Mouse (Mus musculus) B cell, adult 2 months (primary cell): ENCODE data around the gene Cltc.

Source experiments
- DNase-seq, 2 experiments: peaks; one replicate each; pipeline ENCODE4 v3.0.0; 2022

The Cltc gene

GRCm38 (mm10) chr11:86737301-86738000, 19.9 kb downstream of the Cltc start:
- peak; percentile 43 to 48 for DNase-seq

DNA sequence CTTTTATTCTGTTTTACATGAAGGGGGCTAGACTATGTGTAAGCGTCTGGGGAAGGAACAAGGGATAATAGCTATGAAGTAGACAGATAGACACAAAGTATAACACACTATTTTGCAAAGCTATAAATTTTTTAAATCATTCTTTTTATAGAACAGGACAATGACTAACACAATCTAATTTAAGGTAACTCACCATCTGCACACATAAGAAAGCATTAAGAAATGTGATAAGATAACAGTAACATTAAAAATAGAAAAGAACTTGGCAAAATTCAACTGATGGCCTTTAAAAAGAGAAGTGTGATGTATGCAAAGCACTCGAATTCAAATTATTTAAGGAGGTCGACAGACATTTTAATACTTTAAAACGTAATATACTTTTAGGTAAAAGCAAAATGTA, 22.4 kb downstream of the Cltc start:
- no peak for DNase-seq

DNA sequence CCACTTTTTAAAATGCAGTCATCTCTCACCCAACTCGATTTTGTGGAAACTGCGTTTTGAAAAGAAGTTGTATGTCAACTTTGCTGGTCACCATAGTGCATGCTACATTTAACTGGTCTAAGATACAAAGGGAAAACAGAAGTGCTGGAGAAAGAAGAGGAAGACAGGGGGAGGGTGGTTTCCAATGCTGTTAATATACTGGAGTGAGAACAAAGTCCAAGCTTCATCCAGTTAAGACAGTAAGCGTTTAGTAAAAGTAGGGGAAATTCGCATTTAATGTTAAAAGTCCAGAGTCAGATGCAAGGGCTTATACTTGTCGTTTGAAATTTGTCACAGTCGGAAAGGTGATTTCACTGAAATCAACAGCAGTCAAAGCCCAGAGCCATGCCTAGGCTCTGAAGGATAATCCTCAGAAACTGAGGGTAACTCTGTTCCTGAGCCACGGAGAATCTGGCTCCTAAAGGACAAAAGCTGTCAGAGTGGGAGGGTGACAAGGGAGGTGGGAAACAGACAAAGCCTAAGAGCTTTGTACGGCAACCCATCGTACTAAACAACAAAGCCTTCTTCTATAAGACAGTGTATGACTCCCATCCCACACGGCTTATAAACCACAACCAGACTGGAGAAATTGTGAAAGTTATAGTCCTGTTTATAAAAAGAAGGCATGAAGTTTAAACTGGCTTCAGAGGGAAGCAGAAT, 23.0 kb downstream of the Cltc start:
- DNase-seq, result no peak

GRCm38 (mm10) chr11:86731443-86731842, 25.9 kb downstream of the Cltc start:
- DNase-seq, result no peak

GRCm38 (mm10) chr11:86725607-86726006, 31.8 kb downstream of the Cltc start:
- no peak for DNase-seq

DNA sequence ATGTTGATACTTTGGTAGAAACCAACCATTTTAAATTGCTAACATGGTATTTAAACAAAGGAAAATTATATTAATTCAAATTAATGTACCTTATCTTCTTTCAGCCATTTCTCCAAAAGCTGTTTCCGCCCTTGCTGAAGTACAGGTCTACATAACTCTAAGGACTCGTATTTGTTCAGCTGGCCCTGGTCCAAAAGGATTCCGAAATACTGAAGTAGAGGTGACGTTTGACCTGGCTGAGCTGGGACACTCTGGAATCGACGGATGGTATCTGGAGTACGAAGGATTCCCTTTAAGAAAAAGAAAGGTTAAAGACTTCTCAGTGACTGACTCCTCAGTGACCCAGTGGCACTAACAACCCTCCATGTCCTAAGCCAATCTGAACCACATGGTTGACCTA, 32.4 kb downstream of the Cltc start:
- no peak for DNase-seq

DNA sequence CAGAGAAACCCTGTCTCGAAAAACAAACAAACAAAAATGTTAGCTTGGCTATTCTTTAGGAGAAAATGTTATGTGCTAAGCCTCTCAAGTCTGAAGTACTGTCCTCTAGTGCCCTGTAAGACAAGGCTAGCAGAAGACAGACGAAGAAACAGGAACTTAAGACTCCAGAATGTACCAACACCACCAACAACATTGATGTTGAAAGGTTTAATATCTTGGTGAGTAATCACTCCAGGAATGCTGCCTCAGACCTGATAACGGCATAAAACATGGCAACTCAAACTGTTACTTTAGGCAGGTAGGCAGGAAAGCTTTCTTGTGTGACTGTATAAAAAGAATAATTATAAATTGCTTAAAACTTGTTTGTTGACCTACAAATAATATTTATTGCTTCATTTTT, 33.4 kb downstream of the Cltc start:
- DNase-seq, result no peak

DNA sequence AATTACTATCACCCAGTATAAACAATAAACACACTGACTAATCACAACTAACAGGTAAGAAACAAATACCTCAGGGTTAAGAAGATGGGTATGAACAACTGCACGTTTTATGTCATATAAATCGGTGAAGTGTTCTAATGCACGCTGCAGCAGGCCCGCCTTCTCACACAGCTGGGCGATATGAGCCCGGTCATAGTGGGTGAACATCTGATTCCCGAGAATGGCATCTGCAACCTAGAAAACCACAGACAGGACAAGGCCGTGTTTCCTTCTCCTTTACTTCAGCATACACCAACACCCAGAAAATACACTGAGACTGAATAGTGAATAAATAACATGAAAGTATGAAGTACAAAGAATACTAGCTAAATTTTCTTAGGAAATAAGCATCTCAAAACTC, 38.0 kb downstream of the Cltc start:
- DNase-seq, result peak; percentile 32 to 34

DNA sequence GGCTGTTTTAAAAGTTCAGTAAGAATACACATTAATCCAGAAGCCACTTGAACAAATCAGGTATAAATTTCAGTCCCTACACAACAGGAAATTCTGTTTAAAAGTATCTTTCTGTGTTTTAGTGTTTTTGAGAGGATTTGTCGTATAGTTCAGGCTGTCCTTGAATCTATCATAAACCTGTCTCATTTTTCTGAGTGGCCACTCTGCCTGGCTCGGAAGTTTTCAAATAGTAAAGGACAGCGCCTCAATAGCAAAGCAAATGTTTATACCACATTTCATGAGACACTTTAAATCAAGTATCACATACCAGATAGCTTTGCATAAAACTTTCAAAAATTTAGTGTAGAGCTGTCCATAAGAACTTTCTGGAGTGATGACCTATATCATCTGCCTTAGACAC, 39.0 kb downstream of the Cltc start:
- no peak for DNase-seq

DNA sequence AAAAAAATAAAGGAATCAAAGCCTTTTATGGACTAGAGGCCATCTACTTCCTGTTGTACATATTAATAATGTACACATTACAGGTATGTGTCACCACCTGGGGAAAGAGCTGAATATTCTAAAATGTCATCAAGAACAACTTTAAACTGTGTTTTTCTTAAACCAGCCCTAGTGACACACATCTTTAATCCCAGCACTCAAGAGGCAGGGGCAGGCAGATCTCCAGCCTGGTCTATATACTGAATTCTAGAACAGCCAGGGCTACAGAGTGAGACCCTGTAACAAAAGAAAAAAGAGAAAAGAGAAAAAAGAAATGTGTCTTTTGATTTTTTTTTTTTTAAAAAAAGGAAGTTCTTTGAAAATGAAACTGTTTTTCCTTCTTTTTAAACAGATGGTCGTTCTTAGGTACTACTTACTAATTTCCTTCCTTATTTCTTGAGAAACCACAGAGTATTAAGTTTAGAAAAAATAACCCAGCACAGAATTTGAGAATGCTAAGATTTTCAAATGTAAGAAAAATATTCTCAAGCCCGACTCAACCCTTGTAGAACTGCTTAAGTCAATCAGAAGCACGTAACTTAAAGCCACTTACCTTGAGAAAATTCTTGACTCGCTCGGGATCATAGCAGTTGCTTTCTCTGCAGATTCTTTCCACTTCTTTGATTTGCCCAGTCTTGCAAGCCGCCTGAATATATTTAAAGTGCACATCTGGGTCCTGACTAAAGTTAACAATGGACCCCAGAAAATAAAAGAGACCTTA, 39.9 kb downstream of the Cltc start:
- DNase-seq, result peak; percentile 49 to 57

DNA sequence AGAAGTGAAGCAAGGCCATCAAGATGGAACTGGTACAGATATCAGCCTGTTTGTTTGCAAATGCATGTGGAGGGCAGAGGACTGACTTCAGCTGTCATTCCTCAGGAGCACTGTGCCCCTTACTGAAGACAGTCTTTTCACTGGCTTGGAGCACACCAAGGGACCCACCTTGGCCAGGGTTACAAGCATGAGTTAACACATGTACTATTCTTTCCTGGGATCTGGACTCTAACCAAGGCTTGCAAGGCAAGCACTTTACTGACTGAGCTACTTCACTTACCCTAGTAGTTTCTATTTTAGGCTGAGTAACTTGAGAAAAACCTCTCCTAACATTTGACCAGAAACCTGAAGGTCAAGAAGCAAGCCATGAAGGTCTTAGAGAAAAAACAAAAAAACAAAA, 42.8 kb downstream of the Cltc start:
- DNase-seq, result no peak

DNA sequence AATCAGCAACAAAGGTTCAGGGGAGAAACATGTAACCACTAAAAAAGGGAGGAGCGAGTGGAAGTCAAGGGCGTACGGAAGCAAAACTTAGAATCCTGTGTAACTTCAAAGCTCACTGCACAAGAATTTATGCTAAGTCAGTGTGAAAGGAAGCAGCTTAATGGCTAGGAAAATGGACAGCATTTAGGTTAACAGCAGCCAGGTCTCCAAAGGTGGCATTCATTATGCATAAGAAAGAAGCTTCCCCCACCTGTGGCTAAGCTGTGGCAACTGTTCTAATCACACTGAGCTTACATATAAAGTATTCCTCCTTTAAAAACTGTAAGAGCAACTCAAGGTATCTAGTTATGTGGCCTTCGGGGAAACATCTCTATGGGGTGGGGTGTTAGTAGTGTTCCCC, 56.2 kb downstream of the Cltc start:
- DNase-seq, result no peak

DNA sequence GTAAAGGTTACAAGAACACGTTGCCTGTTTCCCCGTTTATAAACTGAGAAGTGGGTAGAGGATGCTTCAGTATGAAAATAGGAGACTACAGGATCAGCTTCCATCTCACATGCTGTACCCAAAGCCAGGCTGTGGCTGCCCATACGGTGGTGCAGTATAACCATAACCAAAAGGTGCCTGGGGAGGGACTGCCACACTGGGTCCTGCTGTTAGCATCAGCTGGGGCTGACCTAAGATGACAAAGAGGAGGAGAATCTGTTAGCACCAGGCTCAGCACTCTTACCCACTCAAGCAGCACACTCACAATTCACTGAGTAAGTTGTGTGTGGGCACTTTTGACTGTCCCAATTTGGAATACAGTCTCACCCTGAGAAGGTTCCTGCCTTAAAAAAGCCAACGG, 61.9 kb downstream of the Cltc start:
- no peak for DNase-seq

DNA sequence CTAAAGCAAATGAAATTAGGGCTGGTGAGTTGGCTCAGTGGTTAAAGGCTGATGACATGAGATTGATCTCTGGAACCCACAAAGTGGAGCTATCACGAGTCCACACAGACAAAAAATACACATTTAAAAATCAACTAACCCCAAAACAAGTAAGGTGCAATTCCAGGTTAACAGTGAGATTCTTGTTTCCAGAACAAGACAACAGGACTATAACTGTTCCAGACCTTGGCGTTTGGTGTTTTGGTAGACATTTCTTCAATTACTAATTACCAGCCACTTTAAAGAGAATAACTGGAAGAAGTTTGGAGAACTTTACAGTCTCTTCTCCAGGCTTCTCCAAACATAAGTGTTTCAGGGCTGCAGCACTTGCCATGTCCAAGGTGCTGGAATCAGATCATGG, 64.8 kb downstream of the Cltc start:
- DNase-seq, result no peak

DNA sequence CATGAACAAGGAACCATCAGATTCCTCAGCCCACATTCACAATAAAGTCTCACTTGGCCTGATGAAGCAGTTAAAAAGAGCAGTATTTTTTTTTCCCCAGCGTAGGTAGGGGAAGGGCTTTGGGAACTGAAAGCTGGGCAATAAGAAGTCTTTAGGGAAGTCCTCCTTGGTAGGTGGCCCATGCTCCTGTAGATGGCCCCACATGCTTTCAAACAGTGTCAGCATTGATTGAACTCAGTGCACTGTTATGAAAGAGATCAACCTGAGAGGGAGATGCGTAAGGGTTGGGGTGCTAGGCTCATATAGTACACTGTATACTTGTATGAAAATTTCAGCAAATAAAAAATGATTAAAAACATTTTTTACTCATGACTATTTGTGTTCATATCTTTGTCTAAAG, 65.4 kb downstream of the Cltc start:
- no peak for DNase-seq

- no peak for DNase-seq
Observed at GRCm38 (mm10) chr11:86691482-86691881, 65.9 kb downstream of the Cltc start.

GRCm38 (mm10) chr11:86690383-86690782, 67.0 kb downstream of the Cltc start:
- no peak for DNase-seq

DNA sequence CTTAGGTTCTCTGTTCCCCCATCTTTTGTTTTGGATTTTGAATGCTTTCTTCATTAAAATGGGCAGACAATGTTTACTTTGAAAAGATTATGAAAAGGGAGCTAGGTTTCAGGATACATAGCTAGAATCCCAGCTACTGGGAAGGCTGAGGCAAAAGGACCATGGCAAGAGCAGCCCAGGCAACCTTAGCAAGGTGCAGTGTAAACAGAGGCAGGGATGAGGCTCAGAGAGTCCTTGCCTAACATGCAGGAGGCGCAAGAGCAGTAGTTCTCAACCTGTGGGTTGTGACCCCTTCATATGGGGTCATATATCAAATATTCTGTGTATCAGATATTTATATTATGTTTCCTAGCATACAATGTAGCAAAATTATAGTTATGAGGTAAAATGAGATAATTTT, 72.0 kb downstream of the Cltc start:
- no peak for DNase-seq

DNA sequence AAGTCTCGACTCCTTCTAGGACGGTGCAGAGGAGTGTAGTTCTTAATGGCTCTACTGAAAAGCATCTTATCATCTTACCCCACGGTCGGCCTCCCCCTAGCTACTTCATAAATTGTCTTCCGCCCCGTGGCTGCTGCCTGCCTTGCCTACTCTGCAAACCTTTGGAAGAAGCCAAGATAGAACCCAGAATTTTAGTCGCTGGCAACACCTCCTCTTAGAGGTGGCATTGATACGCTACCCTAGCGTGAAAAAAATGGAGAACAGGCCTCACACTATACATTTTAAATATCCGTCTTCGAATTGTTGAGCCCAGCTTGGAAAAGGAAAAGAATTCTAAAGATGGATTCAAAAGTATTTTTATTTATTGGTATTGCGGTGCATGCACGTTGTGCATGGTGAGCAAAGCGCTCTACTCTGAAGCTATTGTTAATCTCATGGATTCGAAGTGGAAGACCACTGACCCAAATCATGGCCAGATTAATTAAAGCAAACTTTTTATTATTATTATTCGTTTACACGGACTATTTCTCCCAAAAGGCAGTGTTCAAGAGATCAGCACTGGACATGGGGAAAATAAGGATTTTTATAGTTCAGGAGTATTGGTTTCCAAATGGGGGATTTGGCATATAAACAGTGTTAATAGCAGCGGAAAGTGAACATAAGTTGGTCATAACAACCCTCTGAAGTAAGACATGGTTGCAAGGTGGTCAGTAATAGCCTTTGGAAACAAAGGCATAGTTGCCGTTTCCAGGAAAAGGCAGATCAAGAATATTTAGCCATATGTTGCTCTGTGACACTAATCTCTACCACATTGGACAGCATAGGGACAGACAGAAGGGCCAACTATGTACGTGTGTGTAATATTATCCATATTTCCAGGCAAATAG, 73.0 kb downstream of the Cltc start:
- DNase-seq, result no peak

- DNase-seq, result peak; percentile 89 to 91
Observed at GRCm38 (mm10) chr11:86683395-86684125, 73.8 kb downstream of the Cltc start, which contains the start of the genes Vmp1 and Ptrh2. Gene Vmp1 (minus strand): TSS chr11:86683836. Gene Ptrh2 (plus strand): TSS chr11:86683985.

DNA sequence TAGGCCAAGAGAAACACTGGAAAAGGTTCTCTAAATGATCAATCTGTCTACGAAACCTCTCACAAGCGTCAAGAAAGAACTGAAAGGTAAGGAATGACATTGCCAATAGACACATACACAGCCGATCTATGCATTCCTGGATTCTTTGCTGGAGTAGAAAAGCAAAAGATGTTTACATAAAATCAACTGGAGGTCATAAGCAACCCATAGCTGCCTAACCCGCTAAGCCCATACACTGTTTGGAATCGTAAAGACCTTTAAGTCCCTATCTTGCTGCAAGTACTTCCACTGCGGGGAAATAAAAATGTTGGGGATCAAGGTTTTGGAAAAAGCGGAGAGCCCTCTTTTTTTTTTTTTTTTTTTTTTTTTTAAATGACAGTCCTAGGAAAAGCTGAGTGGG, 74.5 kb downstream of the Cltc start:
- DNase-seq, result no peak

DNA sequence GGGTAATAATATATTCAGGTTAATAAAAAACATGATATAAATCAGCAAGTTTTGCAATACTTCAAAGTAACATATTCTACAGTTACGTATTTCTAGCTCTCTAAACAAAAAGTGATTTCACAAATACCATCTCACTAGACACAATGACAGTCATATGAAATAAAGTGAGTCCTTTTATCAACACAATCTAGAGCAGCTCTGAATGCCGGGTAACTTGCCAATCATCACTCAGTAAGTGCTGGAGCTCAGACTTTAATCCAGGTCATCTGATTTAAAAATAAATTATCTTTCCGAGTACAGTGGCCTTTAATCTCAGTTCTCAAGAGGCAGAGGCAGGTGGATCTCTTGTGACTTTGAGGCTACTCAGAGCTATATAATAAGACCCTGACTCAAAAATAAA, 75.9 kb downstream of the Cltc start:
- no peak for DNase-seq
